Mouse (Mus musculus) c-Kit-positive CD71-positive TER-119-negative erythroid progenitor cells, embryonic 14.5 days (primary cell): ENCODE measurements around the gene Hsp90ab1.

ENCODE experiments used
- DNase-seq: peaks from one replicate; pipeline ENCODE4 v3.0.0-alpha.2; 2013; ENCODE audit warnings: low read depth

The Hsp90ab1 gene

GRCm38 (mm10) chr17:45596631-45597396, 23.7 kb upstream of the Hsp90ab1 start:
- DNase-seq, result no peak

GRCm38 (mm10) chr17:45595736-45596390, 22.8 kb upstream of the Hsp90ab1 start:
- no peak for DNase-seq

GRCm38 (mm10) chr17:45594881-45595735, 22.0 kb upstream of the Hsp90ab1 start:
- no peak for DNase-seq

GRCm38 (mm10) chr17:45594195-45594594, 21.1 kb upstream of the Hsp90ab1 start:
- no peak for DNase-seq

- peak; percentile 84 for DNase-seq
These were observed 20.4 kb upstream of the Hsp90ab1 start for GRCm38 (mm10) chr17:45593479-45593878.

- DNase-seq, result no peak
These were observed 19.7 kb upstream of the Hsp90ab1 start for GRCm38 (mm10) chr17:45592606-45593431.

- DNase-seq, result no peak
These were observed 18.9 kb upstream of the Hsp90ab1 start for GRCm38 (mm10) chr17:45591701-45592605.

- DNase-seq, result no peak
These were observed 17.3 kb upstream of the Hsp90ab1 start for GRCm38 (mm10) chr17:45590410-45590809.

- DNase-seq, result no peak
These were observed 16.8 kb upstream of the Hsp90ab1 start for GRCm38 (mm10) chr17:45589844-45590243.

- DNase-seq, result no peak
These were observed 16.2 kb upstream of the Hsp90ab1 start for GRCm38 (mm10) chr17:45589236-45589635.

- no peak for DNase-seq
These were observed 15.3 kb upstream of the Hsp90ab1 start for GRCm38 (mm10) chr17:45588370-45588769.

- DNase-seq, result no peak
These were observed 13.4 kb upstream of the Hsp90ab1 start for GRCm38 (mm10) chr17:45586449-45586837.

- DNase-seq, result no peak
These were observed 12.8 kb upstream of the Hsp90ab1 start for GRCm38 (mm10) chr17:45585725-45586448.

GRCm38 (mm10) chr17:45584939-45585678, 12.0 kb upstream of the Hsp90ab1 start:
- DNase-seq, result no peak

- no peak for DNase-seq
These were observed 11.2 kb upstream of the Hsp90ab1 start for GRCm38 (mm10) chr17:45584096-45584896.

GRCm38 (mm10) chr17:45582715-45583355, 9.8 kb upstream of the Hsp90ab1 start:
- no peak for DNase-seq

GRCm38 (mm10) chr17:45582188-45582587, 9.1 kb upstream of the Hsp90ab1 start:
- DNase-seq, result no peak

GRCm38 (mm10) chr17:45581567-45581983, 8.5 kb upstream of the Hsp90ab1 start:
- DNase-seq, result peak; percentile 89
